ENCODE assay signal across 9 mouse cellular contexts in genomic region chr1:160377337-160378336, GRCm38 (mm10).
DNase-seq lines count a peak whose midpoint lies in the region; ATAC-seq and TF ChIP-seq lines count a peak whose summit lies in the region.
"Had no signal": no experiment of that assay in that cellular context is flagged by ENCODE, and none has a peak within 500 bp of the region (broad histone marks: within the 10 kb centered on the region; RNA-seq: fewer than 3 reads in every experiment).

No protein-coding gene starts in this region.

- ATAC-seq in CD4-positive, CD25-positive, alpha-beta regulatory T cell, adult 4 months, result no peak

- H3K4me3 ChIP-seq in layer of hippocampus, adult 2 months, result no peak overlapping the region; the same call in 1 of the 2 replicates
- H3K4me3 ChIP-seq: heart, embryonic 15.5 days had no signal

- TF ChIP-seq CTCF in layer of hippocampus, adult 2 months (conservative IDR thresholded peaks at IDR 0.05), result peak; percentile 97

- H3K27ac ChIP-seq in layer of hippocampus, adult 2 months, result peak overlapping the region; percentile 46; the same call in 1 of the 2 replicates
- H3K27ac ChIP-seq: heart, embryonic 15.5 days had no signal

- peak; percentile 58 for DNase-seq in CD4-positive, CD25-positive, alpha-beta regulatory T cell, adult 2 months (ENCODE audit: low read depth, low spot score)
- peak; percentile 78 for DNase-seq in 3T3-L1 (ENCODE audit: low read depth, low spot score)
- peak; percentile 34 for DNase-seq in cerebellum, adult 11-12 months
- DNase-seq in gonadal fat pad, adult 2 months (ENCODE audit: low read depth), result peak; percentile 13
- DNase-seq in layer of hippocampus, adult 2 months (ENCODE audit: low spot score in 2 of 2), result peak; percentile 55 to 58
- peak; percentile 68 for DNase-seq in lung, postnatal 10 days
- DNase-seq in right cerebral cortex, postnatal 14 days, result peak; percentile 37

Comparison
In these comparisons a context has a peak if more than half of its experiments do, and no peak if none do; other contexts are left out.
1. DNase-seq: peak in every context shown above with its lines; median percentile 78 in 3T3-L1; 68 in lung, postnatal 10 days; 58 in CD4-positive, CD25-positive, alpha-beta regulatory T cell, adult 2 months; 56 in layer of hippocampus, adult 2 months; 37 in right cerebral cortex, postnatal 14 days; 34 in cerebellum, adult 11-12 months; 13 in gonadal fat pad, adult 2 months.